ENCODE assay signal across 10 mouse cellular contexts in the genomic region with DNA sequence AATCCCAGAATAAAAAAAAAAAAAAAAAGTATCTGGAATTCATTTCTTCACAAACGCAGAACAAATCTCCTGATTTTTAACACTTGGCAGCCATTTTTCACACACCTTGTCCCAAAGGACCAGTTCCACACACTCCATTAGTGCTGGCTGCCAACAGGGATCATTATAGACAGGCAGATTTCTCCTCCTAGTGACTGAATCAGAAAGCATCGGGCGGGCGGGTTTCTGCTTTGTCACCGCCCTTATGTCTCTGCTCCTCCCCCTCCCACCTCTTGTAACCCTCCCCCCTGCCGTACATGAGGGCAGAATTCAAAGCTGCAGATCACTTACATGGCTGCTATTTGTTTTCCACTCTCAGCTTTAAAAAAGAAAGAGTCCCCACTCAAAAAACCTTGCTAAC.
DNase-seq lines count a peak whose midpoint lies in the region; ATAC-seq lines count a peak whose summit lies in the region.
"Had no signal": no experiment of that assay in that cellular context is flagged by ENCODE, and none has a peak within 500 bp of the region (broad histone marks: within the 10 kb centered on the region; RNA-seq: fewer than 3 reads in every experiment).

No protein-coding gene starts in this region.

- H3K36me3 ChIP-seq in forebrain, embryonic 11.5 days (ENCODE audit: control insufficient read depth, insufficient read depth, low read length): no peaks in the 10 kb centered on the region
- no peaks in the 10 kb centered on the region for H3K36me3 ChIP-seq in limb, embryonic 13.5 days
- H3K36me3 ChIP-seq: heart, embryonic 13.5 days had no signal

- peaks cover 5% of the 10 kb centered on the region; the same call in 1 of the 2 replicates for H3K4me1 ChIP-seq in forebrain, embryonic 11.5 days (replicated peaks; ENCODE audit: control insufficient read depth, insufficient read depth, low read length)
- H3K4me1 ChIP-seq in limb, embryonic 13.5 days: peaks cover 23% of the 10 kb centered on the region
- H3K4me1 ChIP-seq: heart, embryonic 13.5 days had no signal

- no peaks in the 10 kb centered on the region for H3K9me3 ChIP-seq in forebrain, embryonic 11.5 days (ENCODE audit: control insufficient read depth, low read length)
- no peaks in the 10 kb centered on the region for H3K9me3 ChIP-seq in limb, embryonic 13.5 days
- H3K9me3 ChIP-seq: heart, embryonic 13.5 days had no signal

- H3K27ac ChIP-seq in forebrain, embryonic 11.5 days (ENCODE audit: low read depth, low read length): no peak overlapping the region
- no peak overlapping the region for H3K27ac ChIP-seq in limb, embryonic 13.5 days
- H3K27ac ChIP-seq: heart, embryonic 13.5 days had no signal

- 8% methylated on average over 6 of the region's 6 CpGs for WGBS in forebrain, embryonic 11.5 days
- WGBS in limb, embryonic 13.5 days: 0% methylated on average over 6 of the region's 6 CpGs

- 0 out of 2 replicates have a peak, but pooled peaks have one; percentile 36 for ATAC-seq in forebrain, embryonic 11.5 days (replicated peaks; ENCODE audit: low FRiP score)
- peak; percentile 92 for ATAC-seq in limb, embryonic 13.5 days (ENCODE audit: low FRiP score, low read depth)

- H3K4me2 ChIP-seq in forebrain, embryonic 11.5 days (ENCODE audit: low read depth, low read length, severe bottlenecking): no peak overlapping the region
- H3K4me2 ChIP-seq in limb, embryonic 13.5 days (replicated peaks): peak overlapping the region; percentile 38
- H3K4me2 ChIP-seq: heart, embryonic 13.5 days had no signal

- peak; percentile 7 for DNase-seq in adrenal gland, postnatal 14 days
- DNase-seq in adrenal gland, postnatal 4 days (ENCODE audit: low spot score in 2 of 2): no peak
- peak; percentile 65 for DNase-seq in ES-CJ7 (ENCODE audit: low read depth, low spot score)
- DNase-seq in forebrain, embryonic 11.5 days (ENCODE audit: low spot score): peak; percentile 68
- DNase-seq in frontal cortex, postnatal 14 days (ENCODE audit: low spot score in 2 of 2): no peak
- no peak for DNase-seq in spleen, postnatal 14 days (ENCODE audit: low spot score in 2 of 2)
- DNase-seq in adrenal gland, adult (ENCODE audit: inconsistent age in 2 of 2, low spot score in 1 of 2): no peak
- DNase-seq: kidney, postnatal 25 days had no signal

- no peaks in the 10 kb centered on the region for H3K27me3 ChIP-seq in forebrain, embryonic 11.5 days (ENCODE audit: control insufficient read depth, insufficient read depth, low read length)
- H3K27me3 ChIP-seq in limb, embryonic 13.5 days: peaks cover 11% of the 10 kb centered on the region

- H3K9ac ChIP-seq in forebrain, embryonic 11.5 days (ENCODE audit: low read length): no peak overlapping the region
- H3K9ac ChIP-seq in limb, embryonic 13.5 days: no peak overlapping the region
- H3K9ac ChIP-seq: heart, embryonic 13.5 days had no signal

- no peak overlapping the region for H3K4me3 ChIP-seq in forebrain, embryonic 11.5 days (ENCODE audit: low read depth, low read length)
- no peak overlapping the region for H3K4me3 ChIP-seq in limb, embryonic 13.5 days
- H3K4me3 ChIP-seq: heart, embryonic 13.5 days had no signal

Comparison
In these comparisons a context has a peak if more than half of its experiments do, and no peak if none do; other contexts are left out.
1. DNase-seq: peak in adrenal gland, postnatal 14 days (single experiment), ES-CJ7 (single experiment) and forebrain, embryonic 11.5 days (single experiment); none in adrenal gland, postnatal 4 days (0 of 2), frontal cortex, postnatal 14 days (0 of 2), spleen, postnatal 14 days (0 of 2) and adrenal gland, adult (0 of 2).